Mouse (Mus musculus): ENCODE data around the gene Pdzrn4. TPM values are rescaled to one million over a fixed set of nuclear protein-coding genes. Genes with fewer than 3 reads are reported as not detected.

Pdzrn4 gene
- total RNA-seq, 1 experiment, result not detected

DNA sequence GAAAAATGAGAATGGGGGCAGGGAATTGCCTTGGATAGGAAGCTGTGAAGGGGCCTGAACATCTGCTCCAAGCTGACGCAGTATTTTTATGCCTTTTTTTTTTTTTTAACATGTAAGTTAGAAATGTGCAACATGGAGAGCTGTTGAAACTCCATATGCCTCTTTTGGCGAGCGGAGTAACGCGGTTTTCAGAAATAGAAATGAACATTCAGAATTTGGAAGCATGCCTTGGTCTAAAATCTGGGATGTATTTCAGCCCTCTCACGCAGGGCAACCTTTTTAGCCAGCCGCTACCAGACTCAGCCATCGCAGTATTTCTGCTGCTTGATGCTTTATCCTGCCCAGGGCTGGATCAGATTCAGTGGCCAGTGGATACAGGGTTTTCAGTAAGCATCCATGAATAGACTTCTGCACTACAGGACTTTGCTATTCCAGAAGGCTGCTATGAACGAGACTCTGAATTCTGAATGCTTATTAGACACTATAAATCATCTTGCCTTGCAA lies 225.1 kb downstream of the Pdzrn4 start:
- H3K27ac ChIP-seq (ENCODE audit: insufficient read depth, low read depth, low read length, poor library complexity, severe bottlenecking), result no peak overlapping the region
- H3K9me3 ChIP-seq (ENCODE audit: control insufficient read depth, insufficient read depth, low read depth, low read length), result peaks cover 1% of the 10 kb centered on the region; the same call in 1 of the 2 replicates
- no peak overlapping the region for H3K9ac ChIP-seq (ENCODE audit: insufficient read depth, low read depth, low read length, poor library complexity, severe bottlenecking)
- no peak for DNase-seq (ENCODE audit: low read depth, low spot score)
- in situ Hi-C loops (cut with MboI; ENCODE audit: low sequenced_read_pairs in 2 of 2, unreplicated experiment in 2 of 2), result no loop called here
- no peak overlapping the region for H3K4me3 ChIP-seq (ENCODE audit: insufficient read depth in 1 of 2, low read depth in 1 of 2, low read length in 2 of 2, poor library complexity in 1 of 2, severe bottlenecking in 1 of 2)
- no peaks in the 10 kb centered on the region for H3K4me1 ChIP-seq (ENCODE audit: control insufficient read depth in 2 of 2, insufficient read depth in 2 of 2, low read length in 2 of 2, poor library complexity in 1 of 2)
- TF ChIP-seq ZNF384 (IDR thresholded peaks at IDR 0.05; ENCODE audit: low read depth, low read length) (no peak), HCFC1 (IDR thresholded peaks at IDR 0.05; ENCODE audit: borderline replicate concordance, insufficient read depth, low read length) (no peak), MAFK (IDR thresholded peaks at IDR 0.05; ENCODE audit: insufficient read depth, low read depth, low read length) (no peak), CHD2 (IDR thresholded peaks at IDR 0.05; ENCODE audit: low read depth, low read length) (no peak), ZC3H11A (IDR thresholded peaks at IDR 0.05; ENCODE audit: borderline replicate concordance, low read depth, low read length) (no peak)
- no peaks in the 10 kb centered on the region for H3K36me3 ChIP-seq (ENCODE audit: control insufficient read depth, insufficient read depth, low read length, poor library complexity, severe bottlenecking)

DNA sequence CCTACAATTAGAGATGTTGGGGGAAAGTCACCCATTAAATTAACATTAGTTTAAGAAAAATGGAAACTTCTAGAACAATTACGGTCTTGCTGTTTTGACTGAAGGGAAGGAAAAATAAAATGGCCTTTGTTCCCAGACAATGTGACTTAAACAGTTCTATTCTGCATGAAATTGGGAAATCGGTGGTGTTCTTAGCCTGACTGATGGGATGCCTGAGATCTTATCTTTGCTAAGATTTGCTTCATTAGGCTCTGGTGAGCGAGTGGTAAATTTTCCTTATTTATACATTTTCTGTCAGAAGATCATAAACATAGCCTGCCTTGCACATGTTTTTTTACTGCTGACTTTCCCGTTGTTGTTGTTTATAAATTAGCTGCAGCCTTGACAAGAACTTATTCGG lies 225.6 kb downstream of the Pdzrn4 start:
- Histone ChIP-seq H3K27ac (ENCODE audit: insufficient read depth, low read depth, low read length, poor library complexity, severe bottlenecking) (no peak overlapping the region), H3K36me3 (ENCODE audit: control insufficient read depth, insufficient read depth, low read length, poor library complexity, severe bottlenecking) (no peaks in the 10 kb centered on the region), H3K4me3 (ENCODE audit: insufficient read depth in 1 of 2, low read depth in 1 of 2, low read length in 2 of 2, poor library complexity in 1 of 2, severe bottlenecking in 1 of 2) (no peak overlapping the region), H3K4me1 (ENCODE audit: control insufficient read depth in 2 of 2, insufficient read depth in 2 of 2, low read length in 2 of 2, poor library complexity in 1 of 2) (no peaks in the 10 kb centered on the region), H3K9ac (ENCODE audit: insufficient read depth, low read depth, low read length, poor library complexity, severe bottlenecking) (no peak overlapping the region), H3K9me3 (ENCODE audit: control insufficient read depth, insufficient read depth, low read depth, low read length) (peaks cover 1% of the 10 kb centered on the region; the same call in 1 of the 2 replicates)
- DNase-seq (ENCODE audit: low read depth, low spot score), result no peak
- in situ Hi-C loops (cut with MboI; ENCODE audit: low sequenced_read_pairs in 2 of 2, unreplicated experiment in 2 of 2), result no loop called here
- no peak for TF ChIP-seq ZNF384 (IDR thresholded peaks at IDR 0.05; ENCODE audit: low read depth, low read length)

DNA sequence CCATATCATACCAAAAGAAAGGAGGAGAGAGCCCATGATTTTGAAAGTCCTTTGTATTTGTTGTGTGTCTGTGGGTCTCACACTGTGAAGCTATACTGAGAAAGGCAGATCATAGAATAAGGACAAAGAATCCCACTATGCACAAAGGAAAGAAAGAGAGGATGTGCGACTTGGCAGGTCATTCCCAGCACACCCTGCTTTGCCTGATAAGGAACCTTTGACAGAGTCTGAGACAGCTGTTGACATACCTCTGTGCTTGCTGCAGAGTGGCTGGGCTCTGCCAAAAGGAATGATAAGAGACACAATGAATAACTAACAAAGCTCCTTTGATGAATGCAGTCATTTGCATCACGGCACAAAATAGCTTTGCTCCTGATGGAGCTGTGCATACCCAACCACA lies 232.5 kb downstream of the Pdzrn4 start:
- Histone ChIP-seq H3K27ac (ENCODE audit: insufficient read depth, low read depth, low read length, poor library complexity, severe bottlenecking) (no peak overlapping the region), H3K36me3 (ENCODE audit: control insufficient read depth, insufficient read depth, low read length, poor library complexity, severe bottlenecking) (no peaks in the 10 kb centered on the region), H3K9me3 (ENCODE audit: control insufficient read depth, insufficient read depth, low read depth, low read length) (peaks cover 1% of the 10 kb centered on the region; the same call in 1 of the 2 replicates), H3K4me3 (ENCODE audit: insufficient read depth in 1 of 2, low read depth in 1 of 2, low read length in 2 of 2, poor library complexity in 1 of 2, severe bottlenecking in 1 of 2) (no peak overlapping the region), H3K9ac (ENCODE audit: insufficient read depth, low read depth, low read length, poor library complexity, severe bottlenecking) (no peak overlapping the region), H3K4me1 (ENCODE audit: control insufficient read depth in 2 of 2, insufficient read depth in 2 of 2, low read length in 2 of 2, poor library complexity in 1 of 2) (no peaks in the 10 kb centered on the region)
- in situ Hi-C loops (cut with MboI; ENCODE audit: low sequenced_read_pairs in 2 of 2, unreplicated experiment in 2 of 2), result no loop called here
- TF ChIP-seq ZNF384 (IDR thresholded peaks at IDR 0.05; ENCODE audit: low read depth, low read length), result no peak
- no peak for TF ChIP-seq ZC3H11A (IDR thresholded peaks at IDR 0.05; ENCODE audit: borderline replicate concordance, low read depth, low read length)
- no peak for TF ChIP-seq CHD2 (IDR thresholded peaks at IDR 0.05; ENCODE audit: low read depth, low read length)
- TF ChIP-seq HCFC1 (IDR thresholded peaks at IDR 0.05; ENCODE audit: borderline replicate concordance, insufficient read depth, low read length), result no peak
- TF ChIP-seq MAFK (IDR thresholded peaks at IDR 0.05; ENCODE audit: insufficient read depth, low read depth, low read length), result no peak
- DNase-seq (ENCODE audit: low read depth, low spot score), result no peak

DNA sequence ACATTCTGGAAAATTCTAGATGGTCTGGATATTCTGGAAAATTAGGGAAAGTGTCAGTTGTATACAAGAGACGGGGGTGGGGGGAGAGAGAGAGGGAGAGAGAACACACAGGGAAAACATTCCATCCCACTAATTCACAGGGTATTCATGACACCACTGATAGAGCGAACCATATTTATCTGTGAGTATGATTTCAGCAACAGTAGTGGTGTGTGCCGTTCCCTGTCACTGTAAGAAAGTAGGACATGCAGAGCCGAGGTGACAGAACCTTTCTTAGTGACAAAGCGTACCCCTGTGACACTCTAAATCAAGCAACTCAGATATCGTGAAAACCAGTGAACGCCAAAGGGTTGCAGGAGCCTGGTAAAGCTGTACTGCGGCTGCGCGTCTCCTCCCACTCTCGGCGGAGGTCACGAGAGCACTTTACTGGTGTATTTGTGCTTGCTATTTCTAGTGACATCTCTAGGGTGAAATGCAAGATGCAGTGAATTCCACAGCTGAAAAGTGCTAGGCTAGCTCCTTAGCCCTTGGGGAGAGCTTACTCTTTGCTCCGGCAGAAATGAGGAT lies 237.4 kb downstream of the Pdzrn4 start:
- no peak overlapping the region for H3K9ac ChIP-seq (ENCODE audit: insufficient read depth, low read depth, low read length, poor library complexity, severe bottlenecking)
- TF ChIP-seq CHD2 (IDR thresholded peaks at IDR 0.05; ENCODE audit: low read depth, low read length) (no peak), MAFK (IDR thresholded peaks at IDR 0.05; ENCODE audit: insufficient read depth, low read depth, low read length) (no peak), HCFC1 (IDR thresholded peaks at IDR 0.05; ENCODE audit: borderline replicate concordance, insufficient read depth, low read length) (no peak), ZNF384 (IDR thresholded peaks at IDR 0.05; ENCODE audit: low read depth, low read length) (no peak), ZC3H11A (IDR thresholded peaks at IDR 0.05; ENCODE audit: borderline replicate concordance, low read depth, low read length) (no peak)
- no peaks in the 10 kb centered on the region for H3K4me1 ChIP-seq (ENCODE audit: control insufficient read depth in 2 of 2, insufficient read depth in 2 of 2, low read length in 2 of 2, poor library complexity in 1 of 2)
- no peak overlapping the region for H3K27ac ChIP-seq (ENCODE audit: insufficient read depth, low read depth, low read length, poor library complexity, severe bottlenecking)
- DNase-seq (ENCODE audit: low read depth, low spot score), result no peak
- no peaks in the 10 kb centered on the region for H3K36me3 ChIP-seq (ENCODE audit: control insufficient read depth, insufficient read depth, low read length, poor library complexity, severe bottlenecking)
- H3K4me3 ChIP-seq (ENCODE audit: insufficient read depth in 1 of 2, low read depth in 1 of 2, low read length in 2 of 2, poor library complexity in 1 of 2, severe bottlenecking in 1 of 2), result no peak overlapping the region
- in situ Hi-C loops (cut with MboI; ENCODE audit: low sequenced_read_pairs in 2 of 2, unreplicated experiment in 2 of 2), result no loop called here
- no peaks in the 10 kb centered on the region for H3K9me3 ChIP-seq (ENCODE audit: control insufficient read depth, insufficient read depth, low read depth, low read length)

Measured in ES-E14 (cell line).